Mouse (Mus musculus): ENCODE data around the gene Etv5. TPM values are rescaled to one million over a fixed set of nuclear protein-coding genes. Genes with fewer than 3 reads are reported as not detected.

The Etv5 gene
- polyA plus RNA-seq, 1 experiment from 2014 or later = 31.8 TPM

GRCm38 (mm10) chr16:22335781-22336180 lies 103.7 kb downstream of the Etv5 start:
- Histone ChIP-seq H3K9ac (no peak overlapping the region), H3K4me2 (replicated peaks) (no peak overlapping the region), H3K27ac (replicated peaks) (no peak overlapping the region), H3K4me3 (replicated peaks) (no peak overlapping the region), H3K4me1 (no peaks in the 10 kb centered on the region), H3K36me3 (no peaks in the 10 kb centered on the region), H3K9me3 (replicated peaks) (peaks cover 4% of the 10 kb centered on the region; the same call in 1 of the 2 replicates), H3K27me3 (no peaks in the 10 kb centered on the region)
- no peak for ATAC-seq (ENCODE audit: insufficient number of reproducible peaks, low FRiP score, low TSS enrichment, low read depth)
- WGBS = 71% methylated on average over 3 of the region's 3 CpGs

Other genes with a start within 250 kb of the Etv5 start
- 306 and 310 TPM in 2 replicates for gene Tra2b, start 173.7 kb downstream of the Etv5 start, polyA plus RNA-seq (2015; fragmentation: Nextera tagmentation; extraction: Ambion mirVana)
- gene Dgkg, start 217.5 kb upstream of the Etv5 start, polyA plus RNA-seq (2015; fragmentation: Nextera tagmentation; extraction: Ambion mirVana) = 0.35 and 0.47 TPM in 2 replicates

Measured in embryonic facial prominence, embryonic 15.5 days (tissue).